Mouse (Mus musculus) kidney, adult 9 months (tissue): ENCODE measurements at regions not wholly inside any gene's neighbourhood (a gene's known extent, or its start where the extent isn't known, plus 50 kb on each side); places are given as distances from the start of the nearest gene placed in this dataset.

Experiments used
- DNase-seq: peaks from one replicate; pipeline ENCODE4 v3.0.0; 2022

DNA sequence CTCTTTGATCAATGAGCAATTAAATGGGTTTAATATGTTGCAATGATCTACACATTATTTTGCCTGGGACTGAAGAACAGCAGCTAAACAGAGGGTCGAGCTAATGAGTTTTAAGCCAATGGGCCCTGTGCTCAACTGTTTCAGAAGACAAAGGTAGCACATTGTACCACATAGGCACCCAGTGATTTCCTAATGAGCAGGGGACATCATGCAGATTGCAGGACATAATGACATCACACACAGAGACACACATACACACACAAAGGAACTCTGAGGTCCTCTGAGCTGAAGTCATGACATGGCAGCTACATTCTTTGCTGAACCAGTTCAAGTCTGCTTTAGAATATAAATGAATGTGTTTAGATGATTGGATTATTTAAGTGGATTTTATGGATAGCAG lies 71.9 kb downstream of the Zfp330 start:
- DNase-seq = no peak

DNA sequence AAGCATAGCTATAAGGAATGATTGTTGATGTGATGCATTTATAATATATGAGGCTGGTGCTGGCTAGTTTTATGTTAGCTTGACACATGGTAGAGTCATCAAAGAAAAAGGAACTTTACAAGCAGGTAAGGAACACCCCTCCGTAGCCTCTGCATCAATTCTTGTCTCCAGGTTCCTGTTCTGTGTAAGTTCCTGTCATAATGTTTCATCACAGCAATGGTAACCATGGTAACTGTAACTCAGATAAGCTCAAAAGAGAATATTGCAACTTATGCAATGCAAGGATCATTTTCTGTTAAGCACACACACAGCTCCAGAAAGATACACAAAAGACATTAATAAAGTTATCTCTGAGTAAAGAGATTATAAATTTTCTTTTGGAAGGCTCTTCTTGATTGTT lies 73.5 kb downstream of the Zfp330 start:
- no peak for DNase-seq

DNA sequence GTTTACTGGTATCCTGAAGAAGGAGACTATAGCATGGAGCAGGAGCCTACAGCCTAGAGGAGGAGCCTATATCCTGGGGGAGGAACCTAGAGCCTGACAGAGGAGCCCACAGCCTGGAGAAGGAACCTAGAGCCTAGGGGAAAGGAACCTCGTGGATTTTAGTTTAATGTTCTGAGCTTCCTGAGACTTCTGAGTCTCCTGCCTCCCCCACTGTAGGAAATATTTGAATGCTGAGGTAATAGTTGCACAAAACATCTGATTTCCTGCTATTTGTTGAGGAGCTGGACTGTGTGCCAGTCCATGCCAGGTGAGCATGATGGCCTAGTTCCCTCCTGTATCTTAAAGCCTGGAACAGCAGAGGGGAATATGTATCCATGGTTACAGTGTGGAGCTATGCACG lies 74.7 kb downstream of the Zfp330 start:
- no peak for DNase-seq

- no peak for DNase-seq
Observed at GRCm38 (mm10) chr8:82698071-82698470, 75.9 kb downstream of the Zfp330 start.

- no peak for DNase-seq
Observed at GRCm38 (mm10) chr8:82693086-82693485, 80.9 kb downstream of the Zfp330 start.

DNA sequence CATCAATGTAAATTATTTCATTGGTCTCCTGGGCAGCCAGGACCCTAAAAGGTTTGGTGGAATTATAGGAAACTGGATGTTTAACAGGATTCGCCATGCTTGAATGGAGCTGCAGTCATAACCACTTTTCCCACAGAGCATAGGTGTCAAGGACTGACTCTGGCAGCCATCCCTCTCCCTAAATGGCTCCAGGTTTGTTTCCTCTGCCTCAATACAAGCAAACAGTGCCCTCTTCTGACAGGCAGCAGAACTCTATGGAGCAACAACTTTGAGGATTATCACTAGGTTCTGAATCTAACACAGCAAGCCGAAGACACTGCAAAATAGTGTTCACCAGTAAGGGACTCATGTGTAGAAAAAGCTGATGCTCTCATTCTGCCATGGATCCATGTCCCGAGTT lies 84.6 kb downstream of the Zfp330 start:
- peak; percentile 67 for DNase-seq

GRCm38 (mm10) chr8:82685966-82686365 lies 88.0 kb downstream of the Zfp330 start:
- DNase-seq = peak; percentile 14

GRCm38 (mm10) chr8:82678793-82679192 lies 95.2 kb downstream of the Zfp330 start:
- DNase-seq = no peak

GRCm38 (mm10) chr8:82677781-82678180 lies 96.2 kb downstream of the Zfp330 start:
- DNase-seq = no peak

DNA sequence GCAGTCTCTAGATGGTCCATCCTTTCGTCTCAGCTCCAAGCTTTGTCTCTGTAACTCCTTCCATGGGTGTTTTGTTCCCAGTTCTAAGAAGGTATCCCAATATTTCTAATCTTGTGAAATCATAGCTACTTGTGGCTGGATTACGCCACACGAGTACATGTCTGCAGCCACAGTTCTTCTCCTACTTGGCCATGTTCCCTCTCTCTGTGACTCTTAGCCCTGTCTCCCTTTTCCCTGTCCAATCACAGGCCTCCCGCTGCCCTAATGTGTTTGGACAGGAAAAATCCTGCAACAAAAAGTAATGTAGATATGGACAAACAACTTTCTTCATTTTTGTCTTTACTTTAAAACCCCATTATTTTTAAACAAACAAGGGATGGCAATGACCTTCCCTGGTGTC lies 104.7 kb downstream of the Zfp330 start:
- DNase-seq = no peak

DNA sequence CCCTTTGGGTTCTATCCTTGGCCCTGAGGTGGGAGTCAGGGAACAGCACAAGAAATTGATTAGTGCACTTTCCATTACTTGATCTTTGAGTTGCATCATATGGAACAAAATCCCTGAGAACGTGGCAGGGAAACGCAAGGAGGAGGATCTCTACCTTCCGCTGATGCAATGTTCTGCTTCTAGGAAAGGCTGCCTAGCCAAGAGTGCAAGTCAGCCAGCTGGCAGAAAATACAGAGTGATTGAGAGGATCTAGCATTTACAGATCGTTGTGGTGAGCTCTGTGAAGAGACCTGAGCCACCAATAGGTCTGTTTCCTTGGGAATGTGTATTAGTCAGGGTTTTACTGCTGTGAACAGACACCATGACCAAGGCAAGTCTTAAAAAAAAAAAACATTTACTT lies 108.8 kb downstream of the Zfp330 start:
- DNase-seq = no peak

- no peak for DNase-seq
Observed at GRCm38 (mm10) chr8:82640502-82640901, 133.5 kb downstream of the Zfp330 start.

- DNase-seq = no peak
Observed at GRCm38 (mm10) chr8:82630486-82630885, 143.5 kb downstream of the Zfp330 start.

- DNase-seq = no peak
Observed at GRCm38 (mm10) chr8:82623791-82624431, 150.0 kb downstream of the Zfp330 start.

DNA sequence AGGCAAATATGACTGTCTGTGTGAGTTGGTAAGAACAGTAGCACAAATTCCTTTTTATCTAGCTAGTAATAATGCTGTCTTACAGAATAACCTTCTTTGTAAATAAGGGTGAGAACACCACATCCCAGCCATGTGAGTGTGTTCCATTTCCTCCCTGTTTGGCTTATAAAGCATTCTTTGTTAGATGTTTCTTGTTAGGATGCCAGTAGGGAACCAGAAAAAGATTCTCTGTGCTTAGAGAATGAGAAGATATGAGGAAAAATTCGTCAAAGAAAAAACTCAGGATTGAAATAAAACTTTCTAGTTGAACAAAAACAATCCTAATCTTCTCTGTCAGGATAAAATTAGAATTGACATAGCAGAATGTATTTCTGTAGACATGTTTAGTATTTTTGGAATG lies 155.3 kb downstream of the Zfp330 start:
- DNase-seq = no peak

DNA sequence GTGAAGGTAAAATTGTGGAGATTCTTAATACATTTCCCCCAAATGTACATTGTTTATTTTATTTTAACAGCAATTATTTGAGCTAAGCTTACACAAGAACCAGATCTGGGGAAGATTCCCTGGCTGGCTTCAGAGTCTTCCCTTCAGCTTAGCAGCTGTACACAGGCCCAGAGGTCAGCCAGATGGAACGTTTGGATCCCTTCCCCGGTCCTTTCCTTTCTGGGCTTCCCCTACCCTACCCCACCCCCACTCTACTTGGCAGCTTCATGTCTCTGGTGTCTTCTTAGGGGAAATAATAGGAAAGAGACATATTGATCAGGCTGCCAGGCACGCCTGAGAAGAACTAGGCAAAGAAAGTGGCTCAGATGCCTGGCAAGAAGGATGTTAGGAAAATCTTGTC lies 172.4 kb downstream of the Zfp330 start:
- peak; percentile 42 for DNase-seq

DNA sequence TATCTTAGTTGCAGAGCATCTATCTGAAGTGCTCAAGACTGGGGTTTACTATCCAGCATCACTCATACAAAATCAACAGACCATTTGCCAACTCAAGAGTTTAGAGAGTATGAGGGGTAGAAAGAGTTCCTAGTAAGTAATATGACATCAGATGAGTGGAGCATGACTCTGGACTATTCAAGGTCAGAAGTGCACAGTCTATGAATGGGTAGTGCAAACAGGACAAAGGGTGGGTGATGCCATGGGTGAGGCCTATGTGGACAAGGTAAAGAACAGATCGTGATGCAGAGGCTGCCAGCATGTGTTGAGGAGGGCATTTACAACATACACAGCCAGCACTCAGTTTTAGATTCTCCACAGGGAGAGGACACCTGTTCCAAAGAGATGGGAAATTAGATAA lies 170.4 kb upstream of the Il15 start:
- no peak for DNase-seq

DNA sequence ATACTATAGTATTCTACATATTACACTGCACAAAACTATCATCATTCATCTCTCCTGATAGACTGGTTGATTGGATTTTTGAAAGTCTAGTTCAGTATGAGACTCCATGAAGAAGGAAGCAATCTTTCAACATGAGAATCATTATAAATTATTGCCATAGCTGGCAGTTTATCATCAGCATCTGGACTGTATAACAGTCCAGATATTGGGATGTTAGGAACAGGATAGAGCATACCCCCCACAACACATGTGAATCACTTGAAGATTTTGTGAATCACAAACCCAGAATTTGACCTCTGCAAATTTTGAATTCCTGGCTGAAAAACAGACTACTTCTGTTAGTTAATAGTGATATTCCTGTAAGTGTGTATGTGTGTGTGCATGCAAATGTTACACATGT lies 135.1 kb upstream of the Il15 start:
- no peak for DNase-seq

DNA sequence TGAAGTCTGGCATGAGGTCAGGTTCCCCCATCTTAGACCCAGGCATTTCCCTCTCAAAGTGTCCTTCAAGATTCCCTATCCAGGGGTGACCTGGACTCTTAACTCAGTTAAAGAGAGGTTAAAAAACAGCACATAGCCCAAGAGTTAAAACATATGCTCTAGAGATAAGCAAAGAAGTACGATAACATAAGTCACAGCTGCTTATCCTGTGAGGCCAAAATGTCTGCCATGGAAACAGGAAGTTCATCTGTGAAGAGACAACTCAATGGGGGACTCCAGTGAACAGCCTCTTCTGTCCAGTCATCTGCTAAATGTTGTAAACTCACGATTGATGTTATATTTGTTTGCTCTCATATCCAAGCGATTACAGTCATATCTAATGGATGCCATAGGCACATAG lies 126.1 kb upstream of the Il15 start:
- no peak for DNase-seq

- no peak for DNase-seq
Observed at GRCm38 (mm10) chr8:82523866-82524265, 120.8 kb upstream of the Il15 start.

GRCm38 (mm10) chr8:82498496-82498895 lies 95.5 kb upstream of the Il15 start:
- no peak for DNase-seq

DNA sequence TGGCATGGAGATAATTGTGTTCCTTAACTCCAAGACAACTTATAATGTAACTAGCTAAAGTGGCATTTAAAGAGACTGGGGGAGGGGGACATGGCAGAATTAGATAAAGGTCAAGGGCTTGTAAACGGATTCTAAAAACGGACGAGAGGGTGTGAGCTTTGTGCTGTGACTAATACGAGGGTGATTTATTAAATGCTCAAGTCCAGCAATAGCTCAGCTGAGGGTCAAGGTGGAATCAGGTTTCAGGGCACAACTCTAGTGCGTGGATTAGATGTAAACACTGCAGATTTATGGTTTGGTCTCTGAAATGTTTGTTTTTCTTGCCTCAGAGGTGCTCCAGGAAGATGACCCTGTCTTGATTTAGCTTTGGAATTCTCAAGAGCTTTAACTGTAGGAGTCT lies 74.8 kb upstream of the Il15 start:
- peak; percentile 45 for DNase-seq

- DNase-seq = no peak
Observed at GRCm38 (mm10) chr8:82477426-82477769, 74.4 kb upstream of the Il15 start.

GRCm38 (mm10) chr8:82476708-82477425 lies 73.8 kb upstream of the Il15 start:
- peak; percentile 60 for DNase-seq

- no peak for DNase-seq
Observed at GRCm38 (mm10) chr8:82473266-82473665, 70.2 kb upstream of the Il15 start.
